Mouse (Mus musculus) kidney, embryonic 15.5 days (tissue): ENCODE measurements around the gene Lcp2. TPM values are rescaled to one million over a fixed set of nuclear protein-coding genes. Genes with fewer than 3 reads are reported as not detected.

ENCODE experiments used
- ATAC-seq: fragments of 200-750 bp; cut with Nextera tagmentation; replicated peaks from 2 replicates; pipeline ENCODE4 v1.8.0; 2017; ENCODE audit warnings: moderate TSS enrichment; ENCODE audit not compliant: low FRiP score
- H3K27ac ChIP-seq: fragments of 300-500 bp; sonication (generic); 2 replicates; pipeline ENCODE4 v1.5.1; 2015; ENCODE audit warnings: mild to moderate bottlenecking, inconsistent platforms
- H3K27me3 ChIP-seq: fragments of 300-500 bp; sonication (generic); 2 replicates; pipeline ENCODE4 v1.6.1; 2015; ENCODE audit warnings: inconsistent platforms
- H3K36me3 ChIP-seq: fragments of 300-500 bp; sonication (generic); 2 replicates; pipeline ENCODE4 v1.6.1; 2015; ENCODE audit warnings: inconsistent platforms
- H3K4me1 ChIP-seq: fragments of 300-500 bp; sonication (generic); 2 replicates; pipeline ENCODE4 v1.6.1; 2015; ENCODE audit warnings: inconsistent platforms
- H3K4me2 ChIP-seq: fragments of 300-500 bp; sonication (generic); 2 replicates; pipeline ENCODE4 v1.6.1; 2015; ENCODE audit warnings: moderate library complexity, mild to moderate bottlenecking, inconsistent platforms
- H3K4me3 ChIP-seq: fragments of 300-500 bp; sonication (generic); replicated peaks from 2 replicates; pipeline ENCODE4 v1.5.1; 2015; ENCODE audit warnings: mild to moderate bottlenecking, inconsistent platforms
- H3K9ac ChIP-seq: fragments of 300-500 bp; sonication (generic); 2 replicates; pipeline ENCODE4 v1.6.1; 2015; ENCODE audit warnings: mild to moderate bottlenecking, inconsistent platforms
- H3K9me3 ChIP-seq: fragments of 300-500 bp; sonication (generic); replicated peaks from 2 replicates; pipeline ENCODE4 v1.6.1; 2016; ENCODE audit warnings: inconsistent platforms
- WGBS: fragments of 180-500 bp; shearing (Covaris S2); methylation state at CpG from one replicate; pipeline ENCODE4 v1.1.7; 2015; ENCODE audit warnings: mixed read lengths; 5-methylcytosine and 5-hydroxymethylcytosine counted together
- polyA plus RNA-seq: library from polyadenylated mRNA; unstranded; fragments of >200 nt; fragmentation: Nextera tagmentation; extraction: Ambion mirVana; gene quantifications from 2 replicates; pipeline ENCODE4 v1.2.1, GENCODE M21; 2015

Lcp2 gene
- polyA plus RNA-seq, 1 experiment from 2014 or later: 2.0 TPM

GRCm38 (mm10) chr11:34012007-34012652 lies 34.6 kb upstream of the Lcp2 start:
- WGBS: 86% methylated on average over 6 of the region's 6 CpGs

GRCm38 (mm10) chr11:34025091-34025490 lies 21.6 kb upstream of the Lcp2 start:
- H3K27me3 ChIP-seq: no peaks in the 10 kb centered on the region
- no peak overlapping the region for H3K4me2 ChIP-seq
- 90% methylated on average over 1 of the region's 1 CpGs for WGBS

More at GRCm38 (mm10) chr11:34012007-34012652, 34.6 kb upstream of the Lcp2 start:
- Histone ChIP-seq H3K27me3 (no peaks in the 10 kb centered on the region), H3K4me3 (no peak overlapping the region), H3K9ac (no peak overlapping the region), H3K9me3 (no peaks in the 10 kb centered on the region), H3K4me1 (peaks cover 4% of the 10 kb centered on the region; the same call in 1 of the 2 replicates), H3K27ac (no peak overlapping the region), H3K36me3 (no peaks in the 10 kb centered on the region), H3K4me2 (no peak overlapping the region)
- no peak for ATAC-seq

GRCm38 (mm10) chr11:34029658-34030057 lies 17.1 kb upstream of the Lcp2 start:
- no peak overlapping the region for H3K27ac ChIP-seq
- 70% methylated on average over 5 of the region's 5 CpGs for WGBS
- H3K36me3 ChIP-seq: no peaks in the 10 kb centered on the region
- H3K27me3 ChIP-seq: no peaks in the 10 kb centered on the region
- no peak overlapping the region for H3K4me3 ChIP-seq
- no peaks in the 10 kb centered on the region for H3K4me1 ChIP-seq
- no peaks in the 10 kb centered on the region for H3K9me3 ChIP-seq
- no peak overlapping the region for H3K9ac ChIP-seq
- ATAC-seq: no peak
- H3K4me2 ChIP-seq: no peak overlapping the region

More at GRCm38 (mm10) chr11:34025091-34025490, 21.6 kb upstream of the Lcp2 start:
- no peak overlapping the region for H3K4me3 ChIP-seq
- no peaks in the 10 kb centered on the region for H3K4me1 ChIP-seq
- no peak for ATAC-seq
- no peaks in the 10 kb centered on the region for H3K36me3 ChIP-seq
- H3K9me3 ChIP-seq: no peaks in the 10 kb centered on the region
- no peak overlapping the region for H3K9ac ChIP-seq
- no peak overlapping the region for H3K27ac ChIP-seq

GRCm38 (mm10) chr11:34031015-34031805 lies 15.5 kb upstream of the Lcp2 start:
- H3K4me3 ChIP-seq: no peak overlapping the region
- ATAC-seq: no peak
- 61% methylated on average over 8 of the region's 8 CpGs for WGBS
- no peak overlapping the region for H3K4me2 ChIP-seq
- H3K4me1 ChIP-seq: no peaks in the 10 kb centered on the region
- H3K36me3 ChIP-seq: no peaks in the 10 kb centered on the region
- no peaks in the 10 kb centered on the region for H3K9me3 ChIP-seq
- no peak overlapping the region for H3K9ac ChIP-seq
- H3K27ac ChIP-seq: no peak overlapping the region
- H3K27me3 ChIP-seq: no peaks in the 10 kb centered on the region

- H3K36me3 ChIP-seq: no peaks in the 10 kb centered on the region
- H3K27me3 ChIP-seq: no peaks in the 10 kb centered on the region
- no peak overlapping the region for H3K4me2 ChIP-seq
- H3K27ac ChIP-seq: no peak overlapping the region
- no peaks in the 10 kb centered on the region for H3K9me3 ChIP-seq
- WGBS: 94% methylated on average over 5 of the region's 5 CpGs
- H3K9ac ChIP-seq: no peak overlapping the region
- no peak overlapping the region for H3K4me3 ChIP-seq
- H3K4me1 ChIP-seq: no peaks in the 10 kb centered on the region
- ATAC-seq: no peak
These were observed 12.7 kb upstream of the Lcp2 start for GRCm38 (mm10) chr11:34034008-34034505.

- H3K27ac ChIP-seq: no peak overlapping the region
- no peaks in the 10 kb centered on the region for H3K9me3 ChIP-seq
- H3K36me3 ChIP-seq: no peaks in the 10 kb centered on the region
- no peak overlapping the region for H3K4me2 ChIP-seq
- no peak for ATAC-seq
- WGBS: 68% methylated on average over 2 of the region's 2 CpGs
- H3K4me3 ChIP-seq: no peak overlapping the region
- H3K27me3 ChIP-seq: no peaks in the 10 kb centered on the region
- no peaks in the 10 kb centered on the region for H3K4me1 ChIP-seq
- H3K9ac ChIP-seq: no peak overlapping the region
These were observed 11.9 kb upstream of the Lcp2 start for GRCm38 (mm10) chr11:34034794-34035193.

GRCm38 (mm10) chr11:34035909-34036658 lies 10.6 kb upstream of the Lcp2 start:
- Histone ChIP-seq H3K36me3 (no peaks in the 10 kb centered on the region), H3K9me3 (no peaks in the 10 kb centered on the region), H3K4me1 (no peaks in the 10 kb centered on the region), H3K9ac (no peak overlapping the region), H3K27ac (no peak overlapping the region), H3K27me3 (no peaks in the 10 kb centered on the region), H3K4me3 (no peak overlapping the region), H3K4me2 (no peak overlapping the region)
- WGBS: 82% methylated on average over 5 of the region's 5 CpGs
- no peak for ATAC-seq

- Histone ChIP-seq H3K4me3 (no peak overlapping the region), H3K36me3 (no peaks in the 10 kb centered on the region), H3K27ac (no peak overlapping the region), H3K4me1 (no peaks in the 10 kb centered on the region), H3K9me3 (no peaks in the 10 kb centered on the region), H3K27me3 (no peaks in the 10 kb centered on the region), H3K9ac (no peak overlapping the region), H3K4me2 (no peak overlapping the region)
- WGBS: 86% methylated on average over 5 of the region's 5 CpGs
- ATAC-seq: no peak
These were observed 6.7 kb upstream of the Lcp2 start for GRCm38 (mm10) chr11:34040061-34040460.

GRCm38 (mm10) chr11:34042808-34043207 lies 3.9 kb upstream of the Lcp2 start:
- Histone ChIP-seq H3K9ac (no peak overlapping the region), H3K27ac (no peak overlapping the region), H3K27me3 (no peaks in the 10 kb centered on the region), H3K4me3 (no peak overlapping the region), H3K36me3 (no peaks in the 10 kb centered on the region), H3K9me3 (no peaks in the 10 kb centered on the region), H3K4me1 (no peaks in the 10 kb centered on the region), H3K4me2 (no peak overlapping the region)
- no peak for ATAC-seq
- WGBS: 60% methylated on average over 1 of the region's 1 CpGs

- Histone ChIP-seq H3K9ac (no peak overlapping the region), H3K4me2 (no peak overlapping the region), H3K27ac (no peak overlapping the region), H3K27me3 (no peaks in the 10 kb centered on the region), H3K4me1 (no peaks in the 10 kb centered on the region), H3K9me3 (no peaks in the 10 kb centered on the region), H3K4me3 (no peak overlapping the region), H3K36me3 (no peaks in the 10 kb centered on the region)
- no peak for ATAC-seq
- WGBS: 82% methylated on average over 5 of the region's 5 CpGs
These were observed 820 bp downstream of the Lcp2 start for GRCm38 (mm10) chr11:34047542-34047937.

- Histone ChIP-seq H3K9ac (no peak overlapping the region), H3K4me1 (no peaks in the 10 kb centered on the region), H3K4me3 (no peak overlapping the region), H3K36me3 (no peaks in the 10 kb centered on the region), H3K9me3 (no peaks in the 10 kb centered on the region), H3K27me3 (no peaks in the 10 kb centered on the region), H3K27ac (no peak overlapping the region), H3K4me2 (no peak overlapping the region)
- 91% methylated on average over 8 of the region's 8 CpGs for WGBS
- ATAC-seq: no peak
These were observed 1.8 kb downstream of the Lcp2 start for GRCm38 (mm10) chr11:34048375-34049124.
